Mouse (Mus musculus) spleen, adult 18-20 months (tissue): ENCODE data around the gene Pde4c.

Experiments used
- DNase-seq, 2 experiments: peaks; one replicate each; pipeline ENCODE4 v3.0.0; 2022; ENCODE audit warnings: mixed read lengths in 2 of 2

Gene Pde4c

DNA sequence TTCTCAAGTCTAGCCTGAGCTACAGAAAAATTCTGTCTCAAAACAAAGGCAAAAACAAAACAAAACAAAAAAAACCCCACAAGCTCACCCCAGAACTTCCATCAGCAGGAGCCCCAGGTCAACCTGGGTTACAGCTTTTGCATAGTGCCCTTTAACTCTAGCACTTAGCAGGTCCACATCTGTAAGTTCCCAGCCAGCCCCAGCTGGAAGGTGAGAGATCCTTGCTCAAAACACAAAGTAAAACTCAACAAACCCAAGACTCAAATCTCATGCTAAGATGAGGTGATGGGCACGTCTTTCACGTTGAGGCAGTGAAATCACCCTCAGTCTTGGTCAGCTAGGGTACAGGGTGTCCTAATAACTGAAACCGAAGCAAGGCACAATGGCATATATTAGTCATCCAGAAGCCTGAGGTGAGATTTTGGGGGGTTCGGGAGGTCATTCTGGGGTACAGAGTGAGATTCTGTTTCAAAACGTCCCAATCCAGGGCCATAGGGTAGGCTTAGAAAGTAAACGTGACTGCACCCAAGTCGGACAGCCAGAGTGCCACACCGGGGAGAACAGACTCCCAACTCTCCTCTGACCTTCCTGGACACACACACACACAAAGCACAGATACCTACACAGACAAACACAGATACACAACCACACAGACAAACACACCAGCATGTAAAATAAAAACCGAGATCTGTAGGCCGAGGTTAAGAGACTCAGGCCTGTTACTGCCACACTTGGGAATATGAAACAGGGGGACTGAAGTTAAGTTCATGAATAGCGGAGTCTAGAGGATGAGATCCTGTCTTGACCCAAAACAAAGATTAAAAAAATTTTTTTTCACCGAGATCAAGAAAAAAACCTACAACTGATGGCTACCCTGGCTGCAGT lies 25.9 kb upstream of the Pde4c start:
- no peak for DNase-seq

GRCm38 (mm10) chr8:70698310-70699109 lies 25.0 kb upstream of the Pde4c start, which contains the start of gene Jund:
TSS of gene Jund (plus strand) at chr8:70698949.
- DNase-seq = peak; percentile 99 to 100

DNA sequence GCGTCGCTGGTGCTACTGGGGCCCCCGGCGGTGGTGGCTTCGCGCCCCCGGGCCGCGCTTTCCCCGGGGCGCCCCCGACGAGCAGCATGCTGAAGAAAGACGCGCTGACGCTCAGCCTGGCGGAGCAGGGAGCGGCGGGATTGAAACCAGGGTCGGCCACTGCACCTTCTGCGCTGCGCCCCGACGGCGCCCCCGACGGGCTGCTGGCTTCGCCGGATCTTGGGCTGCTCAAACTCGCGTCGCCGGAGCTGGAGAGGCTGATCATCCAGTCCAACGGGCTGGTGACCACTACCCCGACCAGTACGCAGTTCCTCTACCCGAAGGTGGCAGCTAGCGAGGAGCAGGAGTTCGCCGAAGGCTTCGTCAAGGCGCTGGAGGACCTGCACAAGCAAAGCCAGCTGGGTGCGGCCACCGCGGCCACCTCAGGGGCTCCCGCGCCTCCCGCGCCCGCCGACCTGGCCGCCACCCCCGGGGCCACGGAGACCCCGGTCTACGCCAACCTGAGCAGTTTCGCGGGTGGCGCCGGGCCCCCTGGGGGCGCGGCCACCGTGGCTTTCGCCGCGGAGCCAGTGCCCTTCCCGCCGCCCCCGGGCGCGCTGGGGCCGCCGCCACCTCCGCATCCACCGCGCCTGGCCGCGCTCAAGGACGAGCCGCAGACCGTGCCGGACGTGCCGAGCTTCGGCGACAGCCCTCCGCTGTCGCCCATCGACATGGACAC lies 24.2 kb upstream of the Pde4c start:
- DNase-seq = peak; percentile 64

DNA sequence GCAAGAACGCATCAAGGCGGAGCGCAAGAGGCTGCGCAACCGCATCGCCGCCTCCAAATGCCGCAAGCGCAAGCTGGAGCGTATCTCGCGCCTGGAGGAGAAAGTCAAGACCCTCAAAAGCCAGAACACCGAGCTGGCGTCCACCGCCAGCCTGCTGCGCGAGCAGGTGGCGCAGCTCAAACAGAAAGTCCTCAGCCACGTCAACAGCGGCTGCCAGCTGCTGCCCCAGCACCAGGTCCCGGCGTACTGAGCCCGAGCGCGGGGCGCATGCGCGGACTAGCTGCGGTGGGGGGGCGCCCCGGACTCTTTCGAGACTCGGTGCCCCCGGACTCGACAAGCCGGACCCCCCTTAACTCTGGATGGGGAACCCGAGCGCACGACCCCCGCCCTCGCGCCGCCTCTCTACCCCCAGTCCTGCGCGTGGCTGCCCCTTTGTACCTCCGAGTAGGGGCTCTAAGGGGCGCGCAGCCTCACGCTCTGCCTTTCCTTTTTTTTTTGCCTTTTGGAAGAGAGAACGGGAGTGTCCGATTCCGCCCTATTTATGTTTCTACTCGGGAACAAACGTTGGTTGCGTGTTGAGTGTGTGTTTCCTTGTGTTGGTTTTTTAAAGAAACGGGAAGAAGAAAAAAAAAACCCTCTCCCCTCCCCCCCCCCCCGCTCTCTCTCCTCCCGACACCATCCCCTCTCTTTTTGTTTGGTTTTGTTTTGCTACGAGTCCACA lies 23.5 kb upstream of the Pde4c start:
- peak; percentile 79 to 81 for DNase-seq

- peak; percentile 91 to 92 for DNase-seq
Measured at GRCm38 (mm10) chr8:70700555-70700922, 23.0 kb upstream of the Pde4c start.

DNA sequence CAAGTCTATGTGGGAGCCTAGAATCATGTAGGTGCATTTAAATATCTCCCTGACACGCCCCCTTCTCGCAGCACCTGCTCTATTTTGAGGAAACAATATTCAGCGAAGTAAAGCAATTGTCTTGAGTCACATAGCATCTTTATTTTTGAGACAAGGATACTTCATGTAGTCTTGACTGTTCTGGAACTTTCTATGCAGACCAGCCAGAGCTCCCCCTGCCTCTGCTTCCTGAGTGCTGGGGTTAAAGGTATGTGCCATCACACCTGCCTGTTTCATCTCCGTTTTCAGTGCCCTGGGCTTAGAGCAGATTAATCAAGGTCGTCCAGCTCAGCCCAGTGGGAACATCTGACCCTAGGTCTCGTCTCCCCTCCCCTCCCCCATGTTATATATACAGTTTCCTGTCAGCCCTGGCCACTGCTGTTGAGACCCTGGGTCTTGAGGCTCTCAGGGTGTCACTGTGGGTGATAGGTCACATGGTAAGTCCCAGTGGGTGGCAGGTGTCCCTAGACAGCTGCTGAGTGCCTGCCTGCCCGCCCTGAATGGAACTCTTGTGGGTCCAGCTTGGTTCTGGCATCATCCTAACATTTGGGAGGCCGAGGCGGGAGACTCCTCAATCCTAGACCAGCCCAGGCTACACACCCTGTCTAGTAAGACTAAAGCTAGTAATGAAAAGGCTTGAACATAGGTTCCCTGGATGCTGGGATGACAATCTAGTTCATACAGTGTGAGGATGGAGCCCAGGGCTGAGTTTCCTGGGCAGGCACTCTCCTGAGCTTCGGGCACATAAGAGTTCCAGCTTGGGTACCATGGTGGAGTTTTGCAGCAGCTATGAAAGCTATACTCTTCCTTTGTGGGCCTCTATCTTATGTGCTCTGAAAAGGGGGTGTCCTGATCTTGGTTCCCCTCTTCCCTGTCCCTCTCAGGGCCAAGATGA lies 22.2 kb upstream of the Pde4c start:
- DNase-seq = no peak

DNA sequence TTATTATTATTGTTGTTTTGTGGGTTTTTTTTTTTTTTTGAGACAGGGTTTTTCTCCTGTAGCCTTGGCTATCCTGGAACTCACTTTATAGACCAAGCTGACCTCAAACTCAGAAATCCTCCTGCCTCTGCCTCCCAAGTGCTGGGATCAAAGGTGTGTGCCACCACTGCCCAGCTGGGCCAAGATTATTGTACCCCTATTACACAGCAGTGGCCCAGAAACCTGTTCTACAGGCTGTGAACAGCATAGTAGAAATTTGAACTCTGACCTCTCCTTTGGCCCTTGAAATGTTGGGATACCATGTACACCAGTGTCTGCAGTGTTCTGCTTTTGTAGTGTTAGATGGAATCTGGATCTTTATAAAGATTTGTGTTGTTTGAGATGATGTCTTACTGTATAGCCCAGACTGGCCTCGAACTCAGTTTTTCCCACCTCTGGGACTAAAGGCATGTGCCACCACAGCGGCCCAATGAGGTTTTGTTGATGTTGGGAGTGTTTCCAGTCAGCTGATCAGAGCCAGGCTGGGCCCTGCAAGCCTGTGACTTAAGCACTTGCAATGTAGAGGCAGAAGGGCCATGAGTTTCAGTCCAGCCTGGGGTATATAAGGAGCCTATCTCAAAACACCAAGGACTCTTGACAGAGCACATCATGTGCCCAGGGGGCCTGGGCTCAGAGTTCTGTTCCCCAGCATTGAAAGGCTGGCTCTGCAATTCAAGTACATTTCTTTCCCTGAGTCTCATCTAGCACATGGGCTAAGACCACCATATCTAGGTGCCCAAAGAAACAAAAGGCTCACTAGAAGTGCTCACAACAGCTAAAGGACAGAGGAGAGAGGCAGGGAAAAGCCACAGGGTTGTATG lies 21.3 kb upstream of the Pde4c start:
- no peak for DNase-seq

- DNase-seq = no peak
Measured at GRCm38 (mm10) chr8:70702842-70703182, 20.7 kb upstream of the Pde4c start.

GRCm38 (mm10) chr8:70703287-70703686 lies 20.2 kb upstream of the Pde4c start, which contains the start of gene Iqcn:
TSS of gene Iqcn (plus strand) at chr8:70703457.
- no peak for DNase-seq

DNA sequence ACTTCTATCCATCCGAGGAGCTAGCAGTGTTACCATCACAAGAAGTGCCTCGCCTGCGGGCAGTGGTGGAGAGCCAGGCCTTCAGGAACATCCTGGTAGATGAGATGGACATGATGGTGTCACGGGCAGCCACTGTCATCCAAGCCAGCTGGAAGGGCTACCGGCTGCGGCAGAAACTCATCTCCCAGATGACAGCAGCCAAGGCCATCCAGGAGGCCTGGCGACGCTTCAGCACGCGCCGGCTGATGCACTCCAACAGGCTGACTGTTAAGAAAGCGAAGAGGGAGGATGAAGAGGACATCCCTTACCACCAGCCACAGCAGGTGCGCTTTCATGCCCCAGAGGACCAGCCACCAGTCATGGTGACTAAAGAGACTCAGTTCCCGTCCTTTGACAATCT lies 15.2 kb upstream of the Pde4c start:
- no peak for DNase-seq

- DNase-seq = no peak
Measured at GRCm38 (mm10) chr8:70709794-70710193, 13.7 kb upstream of the Pde4c start.

GRCm38 (mm10) chr8:70710296-70710695 lies 13.2 kb upstream of the Pde4c start:
- no peak for DNase-seq

DNA sequence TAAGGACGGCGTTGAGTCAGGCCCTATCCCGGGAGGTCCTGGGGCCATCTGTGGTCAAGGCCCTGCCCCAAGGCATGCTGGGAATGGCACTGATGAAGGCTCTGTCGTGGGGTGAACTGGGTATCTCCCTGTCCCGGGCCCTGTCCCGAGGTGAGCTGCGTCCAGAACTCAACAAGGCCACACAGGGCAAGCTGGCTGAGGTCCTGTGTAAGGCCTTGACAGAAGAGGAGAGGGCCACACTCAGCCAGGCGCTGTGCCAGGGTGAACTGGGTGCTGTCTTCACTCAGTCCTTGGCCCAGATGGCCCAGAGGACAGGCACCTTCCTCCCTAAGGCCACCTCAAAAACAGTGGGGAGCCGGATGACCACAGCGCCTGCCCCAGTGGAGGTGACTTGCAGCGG lies 12.5 kb upstream of the Pde4c start:
- no peak for DNase-seq

GRCm38 (mm10) chr8:70713991-70714390 lies 9.5 kb upstream of the Pde4c start:
- no peak for DNase-seq

GRCm38 (mm10) chr8:70715086-70715485 lies 8.4 kb upstream of the Pde4c start:
- no peak for DNase-seq

GRCm38 (mm10) chr8:70716521-70717400 lies 6.8 kb upstream of the Pde4c start:
- DNase-seq = peak in 1 of 2 experiments; percentile 6

GRCm38 (mm10) chr8:70718297-70718696 lies 5.2 kb upstream of the Pde4c start, which contains the start of gene Gm3336:
TSS of gene Gm3336 (plus strand) at chr8:70718543.
- DNase-seq = peak; percentile 59 to 81

GRCm38 (mm10) chr8:70719796-70720270 lies 3.7 kb upstream of the Pde4c start:
- peak in 1 of 2 experiments; percentile 20 for DNase-seq

- peak; percentile 50 to 82 for DNase-seq
Measured at GRCm38 (mm10) chr8:70720739-70721138, 2.8 kb upstream of the Pde4c start.
